Mouse (Mus musculus) layer of hippocampus, adult 9-10 months (tissue): ENCODE measurements at regions not wholly inside any gene's neighbourhood (a gene's known extent, or its start where the extent isn't known, plus 50 kb on each side); places are given as distances from the start of the nearest gene placed in this dataset.
A peak's percentile ranks its signal among the peaks of the same experiment; 100 is the strongest.
"Not testable (repeated sequence)": the region's sequence is repeated elsewhere in the genome, so short reads cannot be mapped to it uniquely, and the experiment has no call there.

Experiments used
- DNase-seq: peaks from one replicate; pipeline ENCODE4 v3.0.0; 2022; ENCODE audit warnings: low spot score

DNA sequence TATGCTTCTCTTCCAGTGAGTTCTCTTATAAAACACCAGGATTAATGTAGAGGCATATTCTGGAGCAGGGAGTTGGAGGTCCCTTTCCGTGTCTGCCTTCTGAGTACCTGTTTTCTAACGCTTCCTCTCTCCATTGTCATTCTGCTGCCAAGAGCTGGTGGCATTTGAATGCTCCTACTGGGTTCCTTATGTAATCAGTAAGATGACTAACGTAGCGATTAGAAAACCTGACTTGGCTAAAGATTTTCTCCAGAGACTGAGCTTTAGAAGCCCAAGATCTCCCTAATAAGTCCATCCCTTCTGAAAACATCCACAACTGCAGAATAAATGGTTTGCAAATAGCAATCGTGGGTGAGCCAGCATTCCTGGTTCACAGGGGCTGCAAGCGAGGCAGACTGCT lies 174.5 kb downstream of the Dhx15 start:
- DNase-seq, result no peak

DNA sequence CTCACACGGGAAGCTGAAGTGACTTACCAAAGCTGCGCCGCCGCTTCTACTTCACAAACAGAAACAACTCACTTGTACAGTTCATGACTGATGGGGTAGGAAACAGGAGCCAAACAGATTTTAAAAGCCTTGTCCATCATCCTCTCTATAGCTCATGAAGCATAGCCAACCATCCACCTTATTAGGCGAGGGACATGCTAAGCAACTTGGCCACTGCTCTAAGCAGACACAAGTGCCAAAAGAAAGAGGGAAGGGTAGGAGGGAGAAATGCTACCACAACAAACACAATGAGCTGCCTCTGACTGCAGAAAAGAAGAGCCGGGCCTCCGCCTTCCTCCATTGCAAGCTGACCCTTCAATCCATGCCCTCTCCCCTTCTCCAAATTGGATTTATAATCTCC lies 179.9 kb downstream of the Dhx15 start:
- DNase-seq, result no peak

DNA sequence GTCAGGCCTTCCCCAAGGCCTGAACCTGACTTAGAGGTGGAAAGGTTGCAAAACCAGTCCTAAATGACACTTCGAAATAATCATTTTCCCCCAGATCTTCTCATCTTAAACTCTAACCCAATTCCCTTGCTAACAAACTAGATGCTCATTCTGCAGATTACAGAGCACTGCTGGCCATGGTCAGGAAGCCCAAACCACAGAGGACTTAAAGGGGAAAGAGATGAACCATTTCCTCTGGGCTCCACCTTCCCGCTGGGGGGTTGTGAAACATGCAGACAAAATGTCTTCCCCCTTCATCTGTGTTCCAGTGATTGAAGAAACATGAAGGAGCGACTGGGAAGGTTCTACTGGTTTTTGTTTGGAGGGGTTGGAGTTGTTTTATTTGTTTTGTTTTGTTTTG lies 181.4 kb downstream of the Dhx15 start:
- DNase-seq, result no peak

DNA sequence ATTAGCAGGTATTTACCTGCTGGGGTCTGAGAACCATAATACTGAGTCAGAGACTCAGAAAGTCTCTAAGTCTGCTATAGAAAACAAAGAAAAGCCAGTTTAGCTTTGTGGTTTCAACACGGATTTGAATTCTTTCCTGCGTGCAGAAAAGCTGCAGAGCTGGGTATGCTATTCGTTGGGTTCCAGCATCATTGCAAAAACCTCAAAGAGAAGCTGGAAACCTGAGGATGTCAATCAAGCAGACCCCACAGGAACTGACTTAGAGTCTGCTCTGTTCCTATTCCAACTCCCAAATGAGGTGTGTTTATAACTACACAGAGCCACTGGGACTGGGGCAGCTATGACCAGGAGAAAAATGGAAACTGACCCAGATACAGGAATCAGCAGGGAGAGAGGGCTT lies 183.5 kb downstream of the Dhx15 start:
- DNase-seq, result no peak

DNA sequence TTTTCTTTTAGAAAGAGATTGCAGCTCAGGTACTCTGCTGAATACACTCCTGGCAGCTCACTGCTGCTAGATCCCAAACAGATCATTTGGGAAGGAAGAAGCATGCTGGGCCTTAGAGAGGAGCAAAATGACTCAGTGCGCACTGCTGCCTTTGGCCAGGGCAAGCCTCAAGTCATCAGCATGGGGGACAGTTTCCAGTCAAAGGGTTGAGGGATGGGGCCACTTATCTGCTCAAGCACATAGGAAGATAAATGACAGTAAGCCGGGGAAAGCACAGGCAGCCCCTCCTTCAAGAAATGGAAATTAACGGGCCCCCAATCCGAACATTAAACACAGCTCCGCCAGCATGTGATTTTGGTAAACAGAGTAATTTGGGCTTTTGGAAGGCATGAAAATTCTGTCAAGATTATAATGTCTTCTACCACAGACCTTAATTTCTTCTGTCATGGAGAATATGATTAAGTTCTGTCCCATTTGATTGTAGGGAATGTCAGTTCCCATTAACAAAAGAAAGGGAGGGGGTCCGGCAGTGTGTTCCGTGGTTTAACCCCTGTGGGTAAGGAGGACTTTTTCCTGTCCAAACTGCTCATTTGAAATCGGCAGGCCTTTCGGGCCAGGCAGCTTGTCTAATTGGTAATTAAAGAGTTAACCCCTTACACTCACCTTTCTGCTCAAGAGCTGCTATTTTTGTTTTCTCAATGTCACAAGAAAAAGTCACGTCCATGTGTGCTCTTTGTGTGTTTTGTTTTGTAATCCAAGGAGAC lies 199.3 kb downstream of the Dhx15 start:
- no peak for DNase-seq

DNA sequence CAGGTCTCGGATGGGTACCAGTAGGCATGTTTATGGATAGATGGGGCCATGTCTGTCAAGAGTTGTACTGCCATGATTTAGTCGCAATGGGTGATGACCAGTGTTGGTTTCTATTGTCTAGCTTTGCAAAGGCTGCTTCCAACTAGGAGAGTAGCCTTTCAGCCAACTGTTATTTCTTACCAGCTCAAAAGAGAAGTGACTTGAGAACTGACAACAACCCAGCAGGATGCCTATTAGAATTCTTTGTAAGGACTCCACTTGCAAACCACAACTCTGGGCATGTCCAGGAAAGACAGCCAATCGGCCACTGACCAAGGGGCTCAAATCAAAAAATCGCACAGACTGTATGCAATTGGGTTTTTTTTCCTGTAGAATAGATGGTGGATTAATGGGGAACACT lies 200.9 kb downstream of the Dhx15 start:
- DNase-seq, result no peak

DNA sequence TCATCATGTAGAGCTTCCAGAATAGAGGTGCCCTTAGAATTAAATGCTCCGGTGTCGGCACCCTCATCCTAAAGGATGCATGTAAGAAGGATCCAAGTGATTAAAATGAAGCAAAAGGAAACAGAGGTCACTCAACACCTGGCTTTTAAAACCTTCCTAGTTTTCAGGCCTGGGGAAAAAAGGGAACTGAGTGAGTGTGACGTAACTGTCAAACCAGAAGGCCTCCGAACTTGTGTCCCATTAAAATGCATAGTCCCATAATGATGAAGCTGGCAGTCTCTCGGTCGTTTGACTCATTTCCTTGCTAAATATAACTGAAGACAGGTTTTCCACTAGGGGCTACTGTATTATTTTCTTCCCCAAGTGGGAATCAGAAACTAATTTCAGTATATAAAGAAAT lies 201.4 kb downstream of the Dhx15 start:
- DNase-seq, result no peak

DNA sequence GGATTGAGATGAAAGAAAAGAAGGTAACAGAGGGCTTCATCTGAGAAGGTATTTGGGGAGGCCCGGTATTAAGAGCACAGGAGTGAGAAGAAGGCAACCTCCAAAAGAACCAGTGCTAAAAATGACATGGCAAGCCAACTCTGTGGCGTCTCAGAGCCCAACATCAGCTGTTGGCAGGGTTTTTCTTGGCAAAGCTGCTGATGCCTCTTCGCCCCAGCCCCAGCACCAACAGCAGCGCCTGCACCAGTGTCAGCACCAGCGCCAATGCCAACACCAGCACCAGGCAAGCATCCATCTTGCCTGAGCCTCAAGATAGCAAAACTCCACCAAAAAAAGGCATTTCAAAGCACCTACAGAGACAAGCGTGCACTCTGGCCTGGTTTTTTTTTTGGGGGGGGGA lies 205.3 kb downstream of the Dhx15 start:
- DNase-seq, result no peak

DNA sequence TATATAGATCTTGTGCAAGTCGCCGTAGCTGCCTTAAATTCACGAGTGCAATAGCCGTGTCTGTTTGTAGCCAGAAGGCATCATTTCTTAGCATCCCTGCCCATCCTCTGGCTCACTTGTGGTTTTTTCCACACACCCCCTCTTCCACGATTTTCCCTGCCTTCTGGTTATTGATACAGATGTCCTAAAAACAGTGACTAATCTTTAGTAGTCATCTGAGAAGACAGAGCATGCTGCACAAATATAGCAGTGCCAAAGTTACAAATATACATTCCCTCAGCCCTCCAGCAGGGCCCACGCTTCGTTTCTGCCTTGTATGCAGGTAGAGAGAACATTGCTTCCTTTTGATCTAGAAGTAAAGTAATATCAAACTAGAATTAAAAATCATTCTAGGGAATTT lies 207.5 kb downstream of the Dhx15 start:
- DNase-seq, result peak; percentile 35

DNA sequence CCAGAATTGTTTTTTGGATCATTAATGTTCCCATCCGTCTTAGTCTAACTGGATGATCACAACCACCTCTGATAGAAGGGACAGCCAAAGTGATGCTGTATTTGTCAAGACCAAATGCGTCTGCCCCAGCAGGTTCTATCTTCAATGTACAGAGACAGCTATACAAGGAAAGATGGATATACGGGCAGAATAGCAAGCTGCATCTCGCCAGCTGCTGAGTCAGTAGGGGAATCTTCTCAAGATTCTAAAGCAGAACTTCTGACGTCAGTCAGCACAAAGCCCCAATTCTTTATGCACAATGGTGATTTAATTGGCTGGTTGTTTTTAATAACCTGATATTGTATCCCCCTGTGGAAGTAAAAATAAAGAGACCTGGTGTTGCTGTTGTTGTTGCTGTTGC lies 209.4 kb downstream of the Dhx15 start:
- no peak for DNase-seq

DNA sequence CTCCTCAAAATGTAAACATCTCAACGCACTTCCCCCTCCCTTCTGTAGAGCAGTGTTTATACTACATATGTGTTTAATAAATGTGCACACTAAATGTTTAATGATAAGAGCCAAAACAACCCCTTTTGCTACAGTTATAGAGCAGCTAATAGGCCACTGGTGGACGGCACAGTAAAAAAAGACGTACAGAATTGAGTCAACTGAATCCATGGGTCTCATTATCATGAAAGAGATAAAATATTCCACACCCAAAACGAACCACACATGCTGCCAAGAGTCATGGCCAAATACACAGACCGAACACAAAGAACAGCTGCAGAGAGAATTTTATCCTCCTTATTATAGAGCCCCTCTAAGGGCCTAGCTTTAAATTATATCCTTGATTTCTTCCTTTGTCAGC lies 237.8 kb downstream of the Dhx15 start:
- DNase-seq, result no peak

DNA sequence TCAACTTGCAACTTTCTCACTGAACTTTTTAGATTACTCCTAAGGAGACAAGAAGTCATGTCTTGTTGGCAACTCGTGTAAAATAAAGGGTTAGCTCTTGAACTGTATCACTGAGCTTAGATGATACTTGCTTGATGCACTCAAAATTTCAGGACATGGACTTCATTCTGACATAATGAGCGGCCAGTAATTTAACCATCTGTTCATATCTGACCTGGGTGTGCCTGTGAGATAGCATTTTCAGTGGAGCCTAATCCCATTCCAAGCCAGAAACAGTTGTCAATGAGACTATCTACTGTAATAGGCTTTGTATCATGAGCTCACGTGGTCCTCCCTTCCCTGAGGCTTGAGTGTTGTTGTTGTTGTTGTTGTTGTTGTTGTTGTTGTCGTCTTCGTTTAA lies 240.3 kb downstream of the Dhx15 start:
- no peak for DNase-seq

DNA sequence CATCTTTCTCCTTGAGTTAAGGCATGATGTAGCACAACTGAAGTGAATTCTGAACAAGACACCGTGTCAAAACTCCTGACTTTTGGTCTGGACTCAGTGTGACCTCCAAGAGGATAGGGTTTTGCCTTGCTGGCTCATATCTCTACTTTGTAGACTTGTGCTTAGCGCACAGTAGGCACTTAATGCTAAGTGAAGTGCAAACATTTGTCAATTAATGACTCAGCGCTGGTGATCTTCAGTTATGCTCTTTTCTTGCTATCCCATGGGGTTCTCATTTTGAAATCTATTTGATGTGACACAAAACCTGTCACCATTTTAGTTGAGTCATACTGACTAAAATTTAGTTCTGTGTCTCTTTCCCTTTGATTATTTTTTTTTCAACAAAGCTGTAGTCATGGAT lies 244.3 kb downstream of the Dhx15 start:
- DNase-seq, result no peak

DNA sequence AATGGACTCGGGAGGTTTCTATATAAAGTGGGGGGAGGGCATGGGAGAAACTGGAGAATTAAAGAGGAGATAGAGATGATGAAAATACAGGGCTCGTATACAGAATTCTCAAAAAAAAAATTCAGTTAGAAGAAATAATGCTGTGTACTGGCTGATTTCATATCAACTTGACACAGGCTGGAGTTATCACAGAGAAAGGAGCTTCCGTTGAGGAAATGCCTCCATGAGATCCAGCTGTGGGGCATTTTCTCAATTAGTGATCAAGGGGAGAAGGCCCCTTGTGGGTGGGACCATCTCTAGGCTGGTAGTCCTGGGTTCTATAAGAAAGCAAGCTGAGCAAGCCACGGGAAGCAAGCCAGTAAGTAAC lies 248.4 kb downstream of the Dhx15 start:
- not testable (repeated sequence) for DNase-seq

DNA sequence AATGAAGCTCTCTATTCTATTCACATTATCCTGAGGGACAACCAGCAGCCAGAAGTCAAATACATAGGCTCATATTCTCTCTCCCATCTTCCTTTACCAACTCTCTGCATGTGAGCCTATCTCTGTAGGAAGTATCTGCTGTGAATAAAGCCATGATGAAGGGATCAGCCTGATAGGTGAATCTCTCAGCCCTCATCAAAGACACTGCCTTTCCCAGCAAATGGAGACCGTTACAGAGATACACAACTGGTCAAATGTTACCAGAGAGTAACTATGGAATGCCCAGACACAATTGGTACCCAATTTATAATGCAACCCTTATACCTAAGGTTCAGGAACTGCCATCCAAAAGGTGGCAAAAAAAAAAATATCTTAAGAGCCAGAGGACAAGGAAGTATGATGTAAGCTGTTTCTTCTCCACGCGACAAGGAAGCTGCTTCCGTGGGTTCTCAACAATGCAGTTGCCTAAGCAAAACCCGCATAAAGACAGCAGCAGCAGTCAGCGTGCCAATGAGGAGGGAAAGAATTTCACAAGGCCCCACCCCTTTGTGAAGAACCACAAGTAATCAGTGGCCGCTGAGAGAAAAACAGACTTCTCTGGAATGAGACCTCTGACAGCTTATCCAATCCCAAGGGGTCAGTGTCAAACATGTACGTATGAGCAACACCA lies 248.9 kb downstream of the Dhx15 start:
- DNase-seq, result no peak

DNA sequence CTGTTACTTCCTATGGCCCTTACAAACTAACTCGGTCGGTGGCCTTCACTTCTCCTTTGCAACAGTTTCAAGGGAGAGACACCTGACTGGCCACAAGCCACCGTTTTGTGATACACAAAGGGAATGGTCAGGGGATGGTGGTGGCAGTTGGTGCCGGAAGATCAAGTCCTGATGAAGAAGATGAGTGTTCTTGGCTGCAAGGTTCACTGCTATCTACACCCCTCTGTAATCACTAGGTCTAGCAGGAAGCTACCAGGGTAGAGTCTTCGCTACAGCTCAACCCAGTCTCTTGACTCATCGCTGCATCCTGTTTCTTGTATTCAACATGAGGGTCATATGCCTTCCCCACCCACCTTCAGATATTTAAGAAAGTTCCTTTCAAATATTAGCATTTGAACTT lies 251.5 kb downstream of the Dhx15 start:
- no peak for DNase-seq

DNA sequence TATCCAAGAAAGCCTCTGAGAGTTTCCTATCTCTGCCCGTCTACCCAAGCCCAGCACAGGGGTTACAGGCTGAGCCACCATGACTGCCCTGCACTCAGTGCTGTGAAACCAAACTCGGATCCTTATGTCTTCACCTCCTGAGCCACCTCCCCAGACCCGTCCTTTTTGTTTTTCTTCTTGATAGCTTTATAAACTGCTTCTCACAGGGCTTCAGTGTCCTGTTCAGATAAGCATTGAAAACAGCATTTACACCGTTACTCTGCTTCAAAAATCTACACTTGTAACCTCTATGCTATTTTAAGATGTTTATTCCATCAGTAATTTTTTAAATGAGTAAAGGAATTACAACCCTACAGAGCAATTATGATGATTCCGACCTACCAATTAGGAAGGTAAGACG lies 253.0 kb downstream of the Dhx15 start:
- DNase-seq, result no peak

DNA sequence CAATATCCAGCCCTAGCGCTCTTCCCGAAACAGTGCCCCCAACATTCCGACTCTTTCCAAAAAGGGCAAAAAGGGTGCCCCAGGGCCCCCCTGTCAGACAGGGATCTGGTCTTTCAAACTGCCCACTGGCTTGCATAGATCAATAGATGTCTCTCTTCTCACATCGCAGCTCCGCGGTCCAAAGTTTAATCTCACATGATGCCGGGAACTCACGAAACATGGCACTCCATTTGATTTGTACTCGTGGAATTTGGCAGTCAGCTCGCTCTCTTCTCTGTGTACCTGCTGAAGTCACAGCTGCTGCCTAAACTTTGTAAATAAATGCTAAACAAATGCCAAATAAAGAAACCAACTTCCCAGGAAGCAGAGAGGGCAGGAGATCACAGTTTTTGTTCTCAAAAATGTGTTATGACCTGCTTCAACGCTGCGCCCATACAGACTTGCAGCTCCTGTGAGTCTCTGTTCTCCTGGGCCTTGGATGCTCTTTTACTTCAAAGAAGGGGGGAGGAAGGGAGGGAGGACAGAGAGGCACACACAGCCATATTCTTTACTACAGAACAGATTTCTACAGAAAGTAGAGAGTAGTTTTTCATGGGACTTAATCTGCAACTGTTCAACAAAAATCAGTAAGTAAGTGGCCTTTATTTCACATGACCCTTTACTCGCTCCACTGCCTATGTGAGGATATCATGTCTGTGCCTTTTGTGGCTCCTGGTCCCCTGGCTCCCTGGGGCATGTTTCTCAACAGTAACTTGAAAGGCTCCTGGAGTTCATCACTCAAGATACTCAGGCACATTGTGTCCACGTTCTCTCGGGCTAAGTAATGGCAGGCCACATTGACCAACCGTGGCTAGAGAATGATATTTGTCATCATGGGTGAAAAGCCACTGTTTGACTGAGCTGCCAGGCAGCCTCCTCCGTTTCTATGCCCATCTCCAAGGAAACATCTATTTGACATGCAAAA lies 254.6 kb downstream of the Dhx15 start:
- no peak for DNase-seq

DNA sequence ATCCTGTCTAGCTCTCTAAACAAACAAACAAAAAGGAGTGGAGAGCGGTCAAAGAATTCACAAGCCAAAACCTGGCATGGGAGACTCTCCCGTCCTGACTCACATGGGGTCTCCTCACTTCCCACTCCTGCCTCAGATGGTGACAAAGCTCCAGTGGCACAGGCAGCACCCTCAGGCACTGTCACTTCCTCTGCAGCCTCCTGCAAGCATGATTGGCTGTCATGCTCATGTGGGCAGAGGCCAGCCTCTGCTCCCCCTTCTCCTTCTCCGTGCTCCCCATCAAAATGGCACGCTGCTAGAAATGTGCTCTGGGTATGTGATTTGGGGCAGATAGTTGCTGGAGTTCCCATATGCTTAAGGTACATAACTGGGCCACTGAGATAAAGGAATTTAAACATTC lies 255.4 kb downstream of the Dhx15 start:
- no peak for DNase-seq

DNA sequence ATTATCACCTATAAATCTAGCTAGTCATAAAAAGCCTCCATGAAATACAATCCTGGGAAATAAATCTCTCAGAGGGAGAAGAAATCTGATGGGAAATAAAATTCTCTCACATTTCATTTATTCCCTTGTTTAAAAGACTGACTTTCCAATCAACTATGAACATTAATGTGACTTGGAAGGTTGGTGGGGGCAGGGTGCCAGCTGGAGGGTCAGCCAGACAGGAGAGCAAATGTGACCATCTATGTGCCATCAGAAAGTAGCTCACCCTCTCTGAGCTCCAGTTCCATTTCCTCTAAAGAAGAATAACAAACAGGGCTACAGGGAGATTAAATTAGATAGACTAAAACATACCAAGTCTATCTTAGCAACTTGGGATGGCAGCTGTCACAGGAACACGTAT lies 257.0 kb downstream of the Dhx15 start:
- DNase-seq, result no peak

DNA sequence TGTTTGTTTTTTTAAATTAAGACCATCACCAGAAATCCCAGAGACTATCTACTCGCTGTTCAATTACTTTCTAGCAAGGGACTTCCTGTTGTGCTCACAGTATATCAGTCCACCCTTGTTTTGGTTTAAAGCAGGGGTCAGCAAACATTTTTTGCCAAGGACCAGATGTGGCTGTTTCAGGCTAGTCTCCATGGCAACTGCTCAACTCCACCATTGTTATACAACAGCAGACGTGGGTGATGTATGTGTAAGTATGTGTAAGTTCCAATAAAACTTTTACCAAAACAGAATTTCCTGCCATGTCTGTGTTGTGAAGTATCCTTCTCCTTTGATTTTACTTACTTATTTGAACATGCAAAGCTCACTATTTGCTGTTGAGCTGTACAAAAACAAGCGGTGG lies 259.9 kb downstream of the Dhx15 start:
- no peak for DNase-seq

DNA sequence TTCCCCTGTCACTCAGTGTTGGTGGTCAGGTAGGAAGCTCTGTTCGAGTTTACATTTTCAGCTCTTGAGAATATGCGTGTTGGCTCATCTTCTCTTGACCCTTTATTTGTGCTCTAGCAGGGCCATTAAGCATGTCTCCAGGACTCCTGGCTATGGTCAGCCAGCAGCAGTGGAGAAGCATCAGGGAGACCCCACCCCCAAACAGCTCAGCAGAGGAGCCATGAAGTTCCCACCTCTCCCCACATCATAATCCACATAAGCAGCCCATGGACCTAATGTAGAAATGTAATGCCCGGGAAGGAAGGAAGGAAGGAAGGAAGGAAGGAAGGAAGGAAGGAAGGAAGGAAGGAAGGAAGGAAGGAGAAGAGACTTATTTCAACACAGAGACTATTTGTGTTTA lies 261.5 kb downstream of the Dhx15 start:
- no peak for DNase-seq

DNA sequence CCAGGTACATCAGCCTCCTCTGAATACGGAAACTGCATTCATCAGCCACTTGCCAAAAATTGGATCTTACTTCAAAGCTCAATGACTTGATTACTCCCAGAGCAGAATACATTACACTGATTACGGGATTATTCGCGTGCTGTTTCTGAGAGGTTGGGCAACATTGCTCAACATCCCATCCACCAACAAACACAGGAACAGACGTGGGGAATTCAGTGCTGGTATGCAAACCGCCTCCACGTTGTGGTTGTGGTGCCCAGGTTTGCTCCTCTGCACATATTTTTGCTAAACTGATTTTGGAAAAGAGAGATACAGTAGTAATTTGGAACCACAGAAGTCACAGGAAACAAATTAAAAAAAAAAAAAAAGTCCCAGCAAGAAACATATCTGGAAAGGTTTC lies 266.9 kb downstream of the Dhx15 start:
- peak; percentile 6 for DNase-seq
